Mouse (Mus musculus): Measurements from ENCODE around the gene Wdr48.

The Wdr48 gene

DNA sequence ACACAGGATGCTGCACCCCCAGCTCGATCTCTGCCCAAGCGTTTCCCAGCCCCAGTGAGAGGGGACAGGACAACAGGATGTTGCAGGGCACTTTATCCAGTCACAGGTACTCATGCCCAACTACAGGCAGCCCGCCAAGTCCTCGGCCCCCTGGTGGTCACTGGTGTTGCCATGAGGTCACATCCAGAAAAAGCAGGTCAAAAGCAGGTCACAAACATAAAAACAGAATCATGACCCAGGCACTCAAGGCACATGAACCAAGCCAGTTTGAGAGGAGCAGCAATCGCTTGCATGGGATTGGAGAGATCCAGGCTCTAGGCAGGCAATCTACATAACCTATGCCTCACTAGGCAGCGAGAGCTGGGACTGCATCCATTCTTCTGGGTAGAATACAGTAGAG is 75.5 kb downstream of the Wdr48 start:
- no peak for DNase-seq (ENCODE audit: low spot score)

DNA sequence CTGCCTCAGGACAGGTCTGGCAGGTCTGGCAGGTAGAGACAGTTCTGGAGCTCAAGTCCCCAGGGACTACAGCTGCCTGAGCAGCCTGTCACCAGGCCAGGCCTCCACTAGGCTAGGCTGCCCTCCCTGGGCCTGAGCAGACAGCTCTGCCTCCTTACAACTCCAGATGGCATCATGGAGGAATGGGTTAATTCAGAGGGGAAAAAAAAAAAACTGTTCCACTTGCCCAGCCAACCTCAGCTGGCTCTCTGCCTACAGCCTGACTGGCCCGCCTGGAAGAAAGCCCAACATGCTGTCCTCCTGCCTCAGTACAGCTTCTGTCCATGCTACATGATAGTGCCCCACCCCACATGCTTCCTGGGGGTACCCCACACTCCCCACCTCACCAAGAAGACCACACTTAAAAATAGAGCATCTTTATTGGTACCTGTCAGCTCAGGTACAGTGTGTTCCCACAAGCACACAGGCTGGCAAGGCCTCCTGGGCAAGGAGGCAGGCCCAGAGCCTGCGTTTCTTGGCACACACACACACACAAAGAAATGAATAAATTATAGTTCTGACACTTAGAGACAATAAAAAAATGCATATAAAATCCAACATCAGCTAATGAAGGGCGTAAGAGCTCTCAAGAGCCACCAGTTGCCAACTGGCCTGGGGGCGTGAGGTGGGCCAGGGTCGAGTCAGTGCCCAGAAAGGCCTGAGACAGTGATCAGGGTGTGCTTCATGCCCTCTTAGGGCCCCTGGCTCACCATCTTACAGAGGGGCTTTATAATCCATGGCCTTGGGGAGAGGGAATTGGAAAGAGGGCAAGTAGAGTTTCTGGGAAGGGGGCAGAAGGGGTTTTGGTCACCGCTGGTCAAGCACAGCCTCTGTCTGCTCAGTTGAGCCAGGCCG is 76.3 kb downstream of the Wdr48 start:
- DNase-seq (ENCODE audit: low spot score) = no peak

DNA sequence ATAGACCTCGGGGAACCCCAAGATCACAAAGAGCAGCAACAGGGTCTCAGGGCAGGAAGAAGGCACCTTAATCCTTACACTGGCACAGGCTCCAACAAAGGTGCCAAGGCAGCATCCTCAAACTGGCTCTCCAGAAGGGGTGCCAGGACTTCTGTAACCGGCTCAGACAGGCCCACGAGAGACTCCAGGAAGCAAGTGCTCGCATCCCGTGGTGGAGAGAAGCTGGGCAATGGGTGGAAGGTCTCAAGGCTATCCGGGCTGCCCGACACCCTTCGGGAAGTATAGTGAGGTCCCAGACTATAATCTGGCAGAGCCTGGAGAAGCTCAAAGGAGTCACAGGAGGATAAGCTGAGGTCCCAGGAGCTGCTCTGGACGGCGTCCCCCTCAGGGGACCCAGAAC is 77.5 kb downstream of the Wdr48 start:
- no peak for DNase-seq (ENCODE audit: low spot score)

DNA sequence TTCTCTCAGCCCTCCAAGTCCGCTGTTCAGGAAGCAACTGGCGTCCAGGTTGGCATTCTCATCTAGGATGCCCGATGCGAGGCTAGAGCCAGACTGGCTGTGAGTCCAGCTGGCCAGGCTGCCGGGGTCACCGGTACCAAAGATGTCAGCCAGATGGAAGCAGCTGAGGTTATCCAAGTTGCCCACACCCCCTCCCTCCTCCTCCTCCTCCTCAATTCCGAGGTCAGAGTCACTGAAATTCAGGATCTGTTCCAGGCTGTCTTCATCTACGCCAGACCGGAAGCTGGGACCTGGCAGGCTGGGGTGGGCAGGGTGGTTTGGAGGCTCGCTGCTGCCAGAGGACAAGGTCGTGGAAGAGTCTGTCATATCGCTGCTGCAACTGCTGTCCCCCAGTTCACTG is 77.9 kb downstream of the Wdr48 start:
- no peak for DNase-seq (ENCODE audit: low spot score)

DNA sequence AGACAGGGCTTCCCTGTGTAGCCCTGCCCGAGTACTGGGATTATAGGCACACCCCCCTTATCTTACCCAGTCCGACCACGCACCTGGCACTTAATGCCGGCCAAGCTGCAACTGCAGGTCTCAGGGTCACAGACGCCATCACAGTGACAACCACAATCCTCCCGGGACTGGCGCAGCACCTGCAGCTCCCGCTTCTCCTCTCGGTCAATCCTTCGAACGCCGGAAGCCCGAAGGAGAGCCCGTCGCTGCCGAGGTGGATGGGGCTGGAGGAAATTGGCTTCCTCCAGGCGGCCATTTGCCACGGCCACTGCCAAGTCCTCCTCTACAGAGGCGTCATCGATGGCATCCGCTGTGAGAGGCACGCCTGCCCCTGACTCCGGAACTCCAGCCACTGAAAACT is 78.6 kb downstream of the Wdr48 start:
- no peak for DNase-seq (ENCODE audit: low spot score)

DNA sequence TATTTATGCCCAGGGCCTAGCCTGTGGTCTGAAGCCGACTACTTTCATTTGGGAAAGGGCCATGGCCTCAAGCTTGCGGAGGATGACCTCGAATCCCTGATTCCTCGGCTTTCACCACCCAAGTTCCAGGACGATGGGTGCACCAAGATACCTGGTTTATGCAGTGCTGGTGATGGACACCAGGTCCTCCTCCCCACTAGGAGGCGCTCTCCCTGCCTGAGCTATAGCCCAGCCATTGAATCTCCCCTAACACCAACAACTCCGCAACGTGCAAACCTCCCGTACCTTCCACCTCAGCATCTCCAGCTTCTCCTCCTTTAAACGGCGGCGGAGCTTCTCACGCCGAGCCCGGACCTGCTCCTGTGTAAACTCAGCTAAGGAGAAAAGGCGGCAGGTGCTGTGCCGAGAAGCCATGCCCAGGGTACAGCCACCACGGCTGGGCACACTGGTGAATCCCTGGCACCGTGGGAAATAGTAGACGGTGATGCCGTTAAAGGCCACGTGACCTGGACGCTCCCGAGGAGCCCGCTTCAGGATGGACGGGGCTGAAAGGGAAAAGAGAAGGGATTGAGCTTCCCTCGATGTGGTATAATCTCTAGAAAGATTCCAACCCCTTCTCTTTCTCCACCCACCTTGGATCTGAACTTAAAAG is 79.3 kb downstream of the Wdr48 start:
- peak; percentile 86 for DNase-seq (ENCODE audit: low spot score)

DNA sequence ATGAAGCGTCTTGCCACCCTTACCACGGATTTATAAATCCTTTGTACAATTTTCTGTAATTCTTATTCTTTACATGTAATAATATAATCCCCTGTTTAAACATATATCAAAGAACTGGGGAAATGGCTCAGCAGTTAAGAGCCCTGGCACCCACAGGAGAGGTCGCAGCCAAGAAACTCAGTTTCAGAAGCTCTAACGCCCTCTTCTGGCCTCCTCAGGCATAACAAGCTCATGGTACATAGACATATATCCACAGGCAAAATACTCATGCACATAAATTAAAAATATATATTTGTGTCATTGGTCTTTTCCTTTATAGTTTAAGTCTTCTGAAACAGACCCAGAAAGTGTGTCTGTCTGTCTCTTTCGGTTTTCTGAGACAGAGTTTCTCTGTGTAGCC is 79.9 kb downstream of the Wdr48 start:
- DNase-seq (ENCODE audit: low spot score) = peak; percentile 65

DNA sequence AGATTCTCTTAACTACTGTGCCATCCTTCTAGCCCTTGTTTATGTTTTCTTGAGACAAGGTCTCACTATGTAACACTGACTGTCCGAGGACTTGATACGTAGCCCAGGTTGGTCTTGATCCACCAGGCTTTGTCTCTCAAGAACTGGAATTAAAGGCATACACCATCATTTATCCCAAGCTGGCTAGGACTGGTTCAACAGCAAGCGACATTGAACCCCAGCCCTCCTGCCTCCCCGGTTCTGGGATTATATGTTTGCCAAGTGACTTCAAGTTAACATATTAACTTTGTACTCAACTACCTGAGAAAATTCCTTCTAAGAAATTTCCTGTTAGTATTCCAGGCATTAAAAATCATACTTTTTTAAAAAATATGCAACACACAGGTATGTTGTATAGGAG is 80.6 kb downstream of the Wdr48 start:
- no peak for DNase-seq (ENCODE audit: low spot score)
